Mouse (Mus musculus) limb, embryonic 12.5 days (tissue): ENCODE data around the gene Mrps27. TPM values are rescaled to one million over a fixed set of nuclear protein-coding genes. Genes with fewer than 3 reads are reported as not detected.

ENCODE experiments used
- ATAC-seq: fragments of 200-750 bp; cut with Nextera tagmentation; 2 replicates; pipeline ENCODE4 v1.8.0; 2017; ENCODE audit warnings: low read depth, moderate TSS enrichment; ENCODE audit not compliant: insufficient number of reproducible peaks, insufficient read depth, low FRiP score, low TSS enrichment
- H3K27ac ChIP-seq: fragments of 300-500 bp; sonication (generic); 2 replicates; pipeline ENCODE4 v1.5.1; 2016; ENCODE audit warnings: mild to moderate bottlenecking, moderate library complexity
- H3K27me3 ChIP-seq: fragments of 300-500 bp; sonication (generic); 2 replicates; pipeline ENCODE4 v1.6.1; 2016; ENCODE audit warnings: mild to moderate bottlenecking, moderate library complexity
- H3K36me3 ChIP-seq: fragments of 300-500 bp; sonication (generic); 2 replicates; pipeline ENCODE4 v1.6.1; 2016; ENCODE audit warnings: mild to moderate bottlenecking, moderate library complexity
- H3K4me1 ChIP-seq: fragments of 300-500 bp; sonication (generic); replicated peaks from 2 replicates; pipeline ENCODE4 v1.6.1; 2016
- H3K4me2 ChIP-seq: fragments of 300-500 bp; sonication (generic); 2 replicates; pipeline ENCODE4 v1.6.1; 2016; ENCODE audit warnings: mild to moderate bottlenecking, moderate library complexity
- H3K4me3 ChIP-seq: fragments of 300-500 bp; sonication (generic); replicated peaks from 2 replicates; pipeline ENCODE4 v1.5.1; 2016; ENCODE audit warnings: mild to moderate bottlenecking
- H3K9ac ChIP-seq: fragments of 300-500 bp; sonication (generic); replicated peaks from 2 replicates; pipeline ENCODE4 v1.6.1; 2016; ENCODE audit warnings: mild to moderate bottlenecking, moderate library complexity
- H3K9me3 ChIP-seq: fragments of 300-500 bp; sonication (generic); 2 replicates; pipeline ENCODE4 v1.6.1; 2016; ENCODE audit warnings: mild to moderate bottlenecking, moderate library complexity
- WGBS: fragments of 180-500 bp; shearing (Covaris S2); methylation state at CpG from one replicate; pipeline ENCODE4 v1.1.7; 2016; 5-methylcytosine and 5-hydroxymethylcytosine counted together
- polyA plus RNA-seq: library from polyadenylated mRNA; unstranded; fragments of >200 nt; fragmentation: Nextera tagmentation; extraction: Ambion mirVana; gene quantifications from 2 replicates; pipeline ENCODE4 v1.2.1, GENCODE M21; 2016

Mrps27 gene
- polyA plus RNA-seq, 1 experiment from 2014 or later: 66.2 TPM

- Histone ChIP-seq H3K4me1 (peaks cover 31% of the 10 kb centered on the region), H3K4me3 (no peak overlapping the region), H3K9me3 (no peaks in the 10 kb centered on the region), H3K9ac (no peak overlapping the region), H3K4me2 (no peak overlapping the region), H3K27ac (no peak overlapping the region), H3K36me3 (no peaks in the 10 kb centered on the region), H3K27me3 (no peaks in the 10 kb centered on the region)
- ATAC-seq: no peak
- WGBS: 88% methylated on average over 5 of the region's 5 CpGs
These were observed 106.7 kb downstream of the Mrps27 start for GRCm38 (mm10) chr13:99451276-99451675.

DNA sequence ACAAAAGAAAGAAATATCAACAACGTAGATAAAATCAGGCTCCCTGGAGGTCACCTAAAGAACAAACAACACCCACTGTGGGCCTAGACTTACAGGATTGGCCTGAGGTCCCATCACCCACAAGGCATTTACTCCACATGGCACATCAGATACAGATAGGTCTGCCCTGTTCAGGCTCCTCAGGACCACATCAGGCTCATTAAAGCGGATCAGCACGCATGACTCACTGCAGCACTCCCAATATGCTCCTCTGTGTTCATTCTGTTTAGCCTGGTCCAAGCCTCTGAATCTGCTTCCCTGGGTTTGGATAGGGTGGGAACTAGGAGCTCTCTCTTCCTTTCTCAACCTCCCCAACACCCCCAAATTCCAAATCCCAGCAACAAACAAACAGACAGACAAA lies 107.9 kb downstream of the Mrps27 start:
- no peaks in the 10 kb centered on the region for H3K27me3 ChIP-seq
- no peak overlapping the region for H3K4me3 ChIP-seq
- H3K27ac ChIP-seq: no peak overlapping the region
- H3K9me3 ChIP-seq: no peaks in the 10 kb centered on the region
- no peaks in the 10 kb centered on the region for H3K36me3 ChIP-seq
- 89% methylated on average over 3 of the region's 3 CpGs for WGBS
- H3K4me2 ChIP-seq: no peak overlapping the region
- H3K9ac ChIP-seq: no peak overlapping the region
- ATAC-seq: no peak
- peaks cover 27% of the 10 kb centered on the region for H3K4me1 ChIP-seq

- 91% methylated on average over 7 of the region's 7 CpGs for WGBS
- Histone ChIP-seq H3K4me3 (no peak overlapping the region), H3K4me2 (no peak overlapping the region), H3K9me3 (no peaks in the 10 kb centered on the region), H3K4me1 (peaks cover 16% of the 10 kb centered on the region), H3K36me3 (no peaks in the 10 kb centered on the region), H3K27ac (no peak overlapping the region), H3K9ac (no peak overlapping the region), H3K27me3 (no peaks in the 10 kb centered on the region)
- ATAC-seq: no peak
These were observed 110.4 kb downstream of the Mrps27 start for GRCm38 (mm10) chr13:99454977-99455376.

GRCm38 (mm10) chr13:99458658-99459386 lies 114.2 kb downstream of the Mrps27 start:
- H3K4me2 ChIP-seq: no peak overlapping the region
- no peak for ATAC-seq
- H3K4me3 ChIP-seq: no peak overlapping the region
- peaks cover 8% of the 10 kb centered on the region; the same call in 1 of the 2 replicates for H3K36me3 ChIP-seq
- no peaks in the 10 kb centered on the region for H3K27me3 ChIP-seq
- no peak overlapping the region for H3K9ac ChIP-seq
- 0 out of 2 replicates have a peak overlapping the region, but pooled peaks have one; percentile 45 for H3K27ac ChIP-seq
- no peaks in the 10 kb centered on the region for H3K9me3 ChIP-seq
- peaks cover 10% of the 10 kb centered on the region; the same call in 1 of the 2 replicates for H3K4me1 ChIP-seq
- WGBS: 72% methylated on average over 12 of the region's 12 CpGs

GRCm38 (mm10) chr13:99459612-99460011 lies 115.0 kb downstream of the Mrps27 start:
- Histone ChIP-seq H3K4me3 (no peak overlapping the region), H3K27ac (no peak overlapping the region), H3K4me1 (peaks cover 10% of the 10 kb centered on the region; the same call in 1 of the 2 replicates), H3K4me2 (no peak overlapping the region), H3K27me3 (no peaks in the 10 kb centered on the region), H3K9me3 (no peaks in the 10 kb centered on the region), H3K36me3 (peaks cover 8% of the 10 kb centered on the region; the same call in 1 of the 2 replicates), H3K9ac (no peak overlapping the region)
- 88% methylated on average over 4 of the region's 4 CpGs for WGBS
- ATAC-seq: no peak

DNA sequence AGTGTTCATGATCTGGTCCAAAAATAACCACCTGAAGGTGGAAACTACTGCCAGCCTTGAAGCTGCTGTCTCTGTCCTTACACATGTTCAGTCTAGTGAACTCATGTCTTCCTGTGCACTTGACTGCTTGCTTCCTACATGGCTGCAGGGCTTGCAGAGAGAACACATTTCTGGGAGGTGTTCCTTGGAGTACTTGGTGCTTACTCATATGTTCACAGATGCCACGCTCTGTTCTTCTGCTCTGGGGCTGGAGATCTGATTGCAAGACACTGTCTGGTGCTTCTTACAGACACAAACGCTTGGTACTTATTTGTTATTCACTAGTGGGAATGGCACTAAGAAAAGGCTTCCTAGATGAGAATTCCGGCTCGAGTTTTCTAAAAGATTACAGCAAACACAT lies 117.3 kb downstream of the Mrps27 start:
- Histone ChIP-seq H3K4me3 (no peak overlapping the region), H3K4me1 (peaks cover 15% of the 10 kb centered on the region; the same call in 1 of the 2 replicates)
- ATAC-seq: no peak

DNA sequence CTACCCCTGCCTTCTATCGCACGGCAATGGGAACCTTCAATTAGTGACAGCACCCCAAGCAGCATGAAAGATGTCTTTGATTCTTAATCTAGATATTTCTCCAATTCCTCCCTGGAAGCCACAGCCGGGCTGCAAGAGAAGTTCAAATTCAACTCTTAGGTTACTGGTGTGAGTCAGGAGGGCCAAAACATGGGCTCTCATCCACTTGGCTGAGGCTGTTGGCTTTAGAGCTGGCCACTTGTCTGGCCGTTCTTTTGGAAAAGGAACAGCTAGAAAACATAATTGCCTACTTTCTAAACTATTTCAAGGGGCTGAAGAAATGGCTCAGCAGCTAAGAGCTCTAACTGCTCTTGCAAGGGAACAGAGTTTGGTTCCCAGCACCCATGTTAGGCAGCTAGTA lies 120.0 kb downstream of the Mrps27 start:
- Histone ChIP-seq H3K27me3 (no peaks in the 10 kb centered on the region), H3K4me2 (no peak overlapping the region), H3K36me3 (peaks cover 8% of the 10 kb centered on the region; the same call in 1 of the 2 replicates), H3K4me3 (no peak overlapping the region), H3K4me1 (peaks cover 8% of the 10 kb centered on the region; the same call in 1 of the 2 replicates), H3K27ac (no peak overlapping the region), H3K9ac (no peak overlapping the region), H3K9me3 (no peaks in the 10 kb centered on the region)
- ATAC-seq: no peak
- WGBS: 76% methylated on average over 4 of the region's 4 CpGs

More for the DNA sequence above, 117.3 kb downstream of the Mrps27 start:
- Histone ChIP-seq H3K36me3 (peaks cover 8% of the 10 kb centered on the region; the same call in 1 of the 2 replicates), H3K27ac (no peak overlapping the region), H3K4me2 (no peak overlapping the region), H3K9me3 (no peaks in the 10 kb centered on the region), H3K27me3 (no peaks in the 10 kb centered on the region), H3K9ac (no peak overlapping the region)
- WGBS: 84% methylated on average over 4 of the region's 4 CpGs

Other genes with a start within 250 kb of the Mrps27 start
- 0.38 and 0.49 TPM in 2 replicates for gene Zfp366, start 160.0 kb upstream of the Mrps27 start, polyA plus RNA-seq
- gene Ptcd2, start 81 bp upstream of the Mrps27 start, polyA plus RNA-seq: 47.4 and 49.2 TPM in 2 replicates
- 118 and 137 TPM in 2 replicates for gene Map1b, start 171.8 kb downstream of the Mrps27 start, polyA plus RNA-seq